Mouse (Mus musculus): ENCODE measurements around the gene Apba2. TPM values are rescaled to one million over a fixed set of nuclear protein-coding genes. Genes with fewer than 3 reads are reported as not detected.

Apba2 gene
- polyA plus RNA-seq, 1 experiment from 2014 or later = 18.3 TPM

- H3K4me1 ChIP-seq (ENCODE audit: control insufficient read depth, insufficient read depth, low read length) = no peaks in the 10 kb centered on the region
- ATAC-seq (replicated peaks; ENCODE audit: insufficient number of reproducible peaks, low FRiP score, low TSS enrichment, low read depth) (no peak), DNase-seq (ENCODE audit: low spot score) (no peak)
- no peaks in the 10 kb centered on the region for H3K9me3 ChIP-seq (replicated peaks; ENCODE audit: control insufficient read depth, low read length)
- H3K27ac ChIP-seq (replicated peaks; ENCODE audit: low read depth, low read length) = no peak overlapping the region
- H3K27me3 ChIP-seq (ENCODE audit: control insufficient read depth, insufficient read depth, low read length) = no peaks in the 10 kb centered on the region
- no peak overlapping the region for H3K9ac ChIP-seq (replicated peaks; ENCODE audit: low read length)
- WGBS = 86% methylated on average over 10 of the region's 10 CpGs
- no peaks in the 10 kb centered on the region for H3K36me3 ChIP-seq (replicated peaks; ENCODE audit: control insufficient read depth, insufficient read depth, low read depth, low read length)
- no peak overlapping the region for H3K4me2 ChIP-seq (ENCODE audit: low read depth, low read length)
- no peak overlapping the region for H3K4me3 ChIP-seq (ENCODE audit: low read depth, low read length)
These were observed 147.6 kb downstream of the Apba2 start for GRCm38 (mm10) chr7:64648947-64649607.

- 77% methylated on average over 3 of the region's 3 CpGs for WGBS
- ATAC-seq (replicated peaks; ENCODE audit: insufficient number of reproducible peaks, low FRiP score, low TSS enrichment, low read depth) (no peak), DNase-seq (ENCODE audit: low spot score) (no peak)
- no peak overlapping the region for H3K4me3 ChIP-seq (ENCODE audit: low read depth, low read length)
- no peak overlapping the region for H3K9ac ChIP-seq (replicated peaks; ENCODE audit: low read length)
- H3K4me2 ChIP-seq (ENCODE audit: low read depth, low read length) = no peak overlapping the region
- H3K4me1 ChIP-seq (ENCODE audit: control insufficient read depth, insufficient read depth, low read length) = no peaks in the 10 kb centered on the region
- H3K36me3 ChIP-seq (replicated peaks; ENCODE audit: control insufficient read depth, insufficient read depth, low read depth, low read length) = no peaks in the 10 kb centered on the region
- H3K27me3 ChIP-seq (ENCODE audit: control insufficient read depth, insufficient read depth, low read length) = no peaks in the 10 kb centered on the region
- no peaks in the 10 kb centered on the region for H3K9me3 ChIP-seq (replicated peaks; ENCODE audit: control insufficient read depth, low read length)
- H3K27ac ChIP-seq (replicated peaks; ENCODE audit: low read depth, low read length) = no peak overlapping the region
These were observed 150.5 kb downstream of the Apba2 start for GRCm38 (mm10) chr7:64651963-64652362.

- Histone ChIP-seq H3K4me1 (ENCODE audit: control insufficient read depth, insufficient read depth, low read length) (no peaks in the 10 kb centered on the region), H3K27ac (replicated peaks; ENCODE audit: low read depth, low read length) (no peak overlapping the region), H3K36me3 (replicated peaks; ENCODE audit: control insufficient read depth, insufficient read depth, low read depth, low read length) (no peaks in the 10 kb centered on the region), H3K9ac (replicated peaks; ENCODE audit: low read length) (no peak overlapping the region), H3K4me2 (ENCODE audit: low read depth, low read length) (no peak overlapping the region), H3K27me3 (ENCODE audit: control insufficient read depth, insufficient read depth, low read length) (no peaks in the 10 kb centered on the region), H3K9me3 (replicated peaks; ENCODE audit: control insufficient read depth, low read length) (no peaks in the 10 kb centered on the region), H3K4me3 (ENCODE audit: low read depth, low read length) (no peak overlapping the region)
- 54% methylated on average over 7 of the region's 7 CpGs for WGBS
- no peak for ATAC-seq (replicated peaks; ENCODE audit: insufficient number of reproducible peaks, low FRiP score, low TSS enrichment, low read depth)
- no peak for DNase-seq (ENCODE audit: low spot score)
These were observed 155.3 kb downstream of the Apba2 start for GRCm38 (mm10) chr7:64656787-64657186.

- no peak for ATAC-seq (replicated peaks; ENCODE audit: insufficient number of reproducible peaks, low FRiP score, low TSS enrichment, low read depth)
- no peaks in the 10 kb centered on the region for H3K4me1 ChIP-seq (ENCODE audit: control insufficient read depth, insufficient read depth, low read length)
- H3K27me3 ChIP-seq (ENCODE audit: control insufficient read depth, insufficient read depth, low read length) = no peaks in the 10 kb centered on the region
These were observed 157.4 kb downstream of the Apba2 start for GRCm38 (mm10) chr7:64658914-64659313.

GRCm38 (mm10) chr7:64659328-64659727, 157.8 kb downstream of the Apba2 start:
- ATAC-seq (replicated peaks; ENCODE audit: insufficient number of reproducible peaks, low FRiP score, low TSS enrichment, low read depth) (no peak), DNase-seq (ENCODE audit: low spot score) (no peak)
- WGBS = 61% methylated on average over 8 of the region's 8 CpGs

More at GRCm38 (mm10) chr7:64658914-64659313, 157.4 kb downstream of the Apba2 start:
- no peak for DNase-seq (ENCODE audit: low spot score)
- Histone ChIP-seq H3K36me3 (replicated peaks; ENCODE audit: control insufficient read depth, insufficient read depth, low read depth, low read length) (no peaks in the 10 kb centered on the region), H3K9me3 (replicated peaks; ENCODE audit: control insufficient read depth, low read length) (no peaks in the 10 kb centered on the region), H3K27ac (replicated peaks; ENCODE audit: low read depth, low read length) (no peak overlapping the region), H3K4me3 (ENCODE audit: low read depth, low read length) (no peak overlapping the region), H3K9ac (replicated peaks; ENCODE audit: low read length) (no peak overlapping the region), H3K4me2 (ENCODE audit: low read depth, low read length) (no peak overlapping the region)
- WGBS = 67% methylated on average over 4 of the region's 4 CpGs

GRCm38 (mm10) chr7:64662506-64662905, 161.0 kb downstream of the Apba2 start:
- ATAC-seq (replicated peaks; ENCODE audit: insufficient number of reproducible peaks, low FRiP score, low TSS enrichment, low read depth) = no peak
- Histone ChIP-seq H3K4me2 (ENCODE audit: low read depth, low read length) (no peak overlapping the region), H3K36me3 (replicated peaks; ENCODE audit: control insufficient read depth, insufficient read depth, low read depth, low read length) (no peaks in the 10 kb centered on the region), H3K27me3 (ENCODE audit: control insufficient read depth, insufficient read depth, low read length) (no peaks in the 10 kb centered on the region), H3K4me1 (ENCODE audit: control insufficient read depth, insufficient read depth, low read length) (no peaks in the 10 kb centered on the region), H3K27ac (replicated peaks; ENCODE audit: low read depth, low read length) (no peak overlapping the region), H3K9me3 (replicated peaks; ENCODE audit: control insufficient read depth, low read length) (no peaks in the 10 kb centered on the region), H3K4me3 (ENCODE audit: low read depth, low read length) (no peak overlapping the region), H3K9ac (replicated peaks; ENCODE audit: low read length) (no peak overlapping the region)
- 95% methylated on average over 5 of the region's 5 CpGs for WGBS
- no peak for DNase-seq (ENCODE audit: low spot score)

More at GRCm38 (mm10) chr7:64659328-64659727, 157.8 kb downstream of the Apba2 start:
- no peaks in the 10 kb centered on the region for H3K36me3 ChIP-seq (replicated peaks; ENCODE audit: control insufficient read depth, insufficient read depth, low read depth, low read length)
- no peak overlapping the region for H3K27ac ChIP-seq (replicated peaks; ENCODE audit: low read depth, low read length)
- no peak overlapping the region for H3K4me3 ChIP-seq (ENCODE audit: low read depth, low read length)
- H3K9ac ChIP-seq (replicated peaks; ENCODE audit: low read length) = no peak overlapping the region
- no peaks in the 10 kb centered on the region for H3K9me3 ChIP-seq (replicated peaks; ENCODE audit: control insufficient read depth, low read length)
- H3K4me1 ChIP-seq (ENCODE audit: control insufficient read depth, insufficient read depth, low read length) = no peaks in the 10 kb centered on the region
- H3K4me2 ChIP-seq (ENCODE audit: low read depth, low read length) = no peak overlapping the region
- no peaks in the 10 kb centered on the region for H3K27me3 ChIP-seq (ENCODE audit: control insufficient read depth, insufficient read depth, low read length)

- no peaks in the 10 kb centered on the region for H3K9me3 ChIP-seq (replicated peaks; ENCODE audit: control insufficient read depth, low read length)
- no peaks in the 10 kb centered on the region for H3K27me3 ChIP-seq (ENCODE audit: control insufficient read depth, insufficient read depth, low read length)
- no peak overlapping the region for H3K4me3 ChIP-seq (ENCODE audit: low read depth, low read length)
- H3K9ac ChIP-seq (replicated peaks; ENCODE audit: low read length) = no peak overlapping the region
- 87% methylated on average over 3 of the region's 3 CpGs for WGBS
- H3K4me2 ChIP-seq (ENCODE audit: low read depth, low read length) = no peak overlapping the region
- H3K27ac ChIP-seq (replicated peaks; ENCODE audit: low read depth, low read length) = no peak overlapping the region
- no peaks in the 10 kb centered on the region for H3K36me3 ChIP-seq (replicated peaks; ENCODE audit: control insufficient read depth, insufficient read depth, low read depth, low read length)
- H3K4me1 ChIP-seq (ENCODE audit: control insufficient read depth, insufficient read depth, low read length) = no peaks in the 10 kb centered on the region
- ATAC-seq (replicated peaks; ENCODE audit: insufficient number of reproducible peaks, low FRiP score, low TSS enrichment, low read depth) = no peak
- DNase-seq (ENCODE audit: low spot score) = no peak
These were observed 162.1 kb downstream of the Apba2 start for GRCm38 (mm10) chr7:64663600-64663999.

- no peaks in the 10 kb centered on the region for H3K4me1 ChIP-seq (ENCODE audit: control insufficient read depth, insufficient read depth, low read length)
- no peak overlapping the region for H3K4me3 ChIP-seq (ENCODE audit: low read depth, low read length)
- 63% methylated on average over 7 of the region's 7 CpGs for WGBS
- no peaks in the 10 kb centered on the region for H3K27me3 ChIP-seq (ENCODE audit: control insufficient read depth, insufficient read depth, low read length)
- no peak overlapping the region for H3K4me2 ChIP-seq (ENCODE audit: low read depth, low read length)
- no peak overlapping the region for H3K27ac ChIP-seq (replicated peaks; ENCODE audit: low read depth, low read length)
- DNase-seq (ENCODE audit: low spot score) (no peak), ATAC-seq (replicated peaks; ENCODE audit: insufficient number of reproducible peaks, low FRiP score, low TSS enrichment, low read depth) (no peak)
- H3K9me3 ChIP-seq (replicated peaks; ENCODE audit: control insufficient read depth, low read length) = no peaks in the 10 kb centered on the region
- H3K9ac ChIP-seq (replicated peaks; ENCODE audit: low read length) = no peak overlapping the region
- no peaks in the 10 kb centered on the region for H3K36me3 ChIP-seq (replicated peaks; ENCODE audit: control insufficient read depth, insufficient read depth, low read depth, low read length)
These were observed 163.6 kb downstream of the Apba2 start for GRCm38 (mm10) chr7:64665120-64665519.

Data from embryonic facial prominence, embryonic 11.5 days (tissue).